Mouse (Mus musculus): ENCODE measurements around the gene Mkrn2.

DNA sequence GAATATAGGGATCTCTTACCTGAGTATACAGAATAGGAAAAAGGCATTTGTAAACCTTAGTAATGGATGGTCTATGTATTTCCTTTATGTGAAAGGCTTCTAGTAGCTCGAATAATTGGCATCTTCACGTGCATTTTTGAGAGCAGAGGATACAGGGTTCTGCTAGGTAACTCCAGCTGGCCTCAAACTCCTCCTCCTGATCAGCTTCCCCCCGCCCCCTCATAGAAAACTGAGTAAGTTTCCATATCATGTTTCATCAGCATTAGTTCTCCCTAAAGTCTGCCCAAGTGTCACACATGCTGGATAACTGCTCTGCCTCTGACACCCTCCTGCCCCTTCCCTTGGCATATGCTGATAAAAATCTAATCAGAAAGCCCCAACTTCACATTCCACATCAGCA is 20.9 kb upstream of the Mkrn2 start:
- TF ChIP-seq ZNF384 (IDR thresholded peaks at IDR 0.05; ENCODE audit: low read depth, low read length) (no peak), HCFC1 (IDR thresholded peaks at IDR 0.05; ENCODE audit: borderline replicate concordance, insufficient read depth, low read length) (no peak), MAFK (IDR thresholded peaks at IDR 0.05; ENCODE audit: insufficient read depth, low read depth, low read length) (no peak), CHD2 (IDR thresholded peaks at IDR 0.05; ENCODE audit: low read depth, low read length) (no peak)

All from ES-E14 (cell line).